Mouse (Mus musculus): Measurements from ENCODE around the gene Smarca4.

Gene Smarca4

DNA sequence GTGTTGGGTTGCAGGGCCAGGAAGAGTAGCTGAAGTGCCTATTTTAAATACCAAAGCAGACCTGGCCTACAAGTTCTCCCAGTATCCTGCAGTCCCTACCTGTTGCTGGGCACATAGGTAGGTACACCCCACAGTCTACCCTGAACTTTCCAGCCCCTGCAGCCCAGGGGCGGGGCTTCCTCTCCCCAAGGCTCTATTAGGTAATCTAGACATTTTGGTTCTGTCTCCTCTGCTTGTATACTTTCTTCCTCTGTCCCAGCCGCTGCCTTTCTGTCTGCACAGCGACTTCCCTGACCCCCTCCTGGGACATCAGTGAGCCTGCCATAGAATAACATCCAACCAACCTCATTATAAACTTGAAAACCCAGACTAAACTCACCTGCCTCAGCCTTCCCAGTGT is 134.4 kb downstream of the Smarca4 start:
- no peak for DNase-seq (ENCODE audit: low read depth, low spot score)

GRCm38 (mm10) chr9:21751347-21751746 is 135.4 kb downstream of the Smarca4 start:
- no peak for DNase-seq (ENCODE audit: low read depth, low spot score)

GRCm38 (mm10) chr9:21752252-21752792 is 136.4 kb downstream of the Smarca4 start:
- no peak for DNase-seq (ENCODE audit: low read depth, low spot score)
